Mouse (Mus musculus) right cerebral cortex, postnatal 36 days (tissue): ENCODE measurements around the gene Pirt.

ENCODE experiments used
- DNase-seq, 2 experiments: peaks; one replicate each; pipeline ENCODE4 v3.0.0; 2022; ENCODE audit warnings: low spot score in 2 of 2, mixed read lengths in 1 of 2

The Pirt gene

DNA sequence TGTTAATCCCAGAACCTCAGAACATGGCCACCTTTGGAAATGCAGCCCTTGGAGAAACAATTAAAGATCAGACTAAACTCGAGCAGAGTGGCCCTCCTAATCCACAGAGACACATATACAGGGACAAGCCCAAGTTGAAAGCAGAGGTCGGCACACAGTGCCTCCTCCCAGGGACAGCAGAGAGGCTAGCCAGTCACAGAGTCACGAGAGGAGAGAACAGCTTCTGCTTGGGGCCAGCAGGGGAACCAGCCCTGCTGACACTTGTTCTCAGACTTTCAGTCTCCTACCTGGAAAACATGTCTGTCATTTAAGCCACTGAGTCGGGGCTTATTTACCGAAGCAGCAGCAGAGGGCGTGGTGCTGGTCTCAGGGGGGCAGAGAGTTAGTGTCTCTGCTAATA, 34.7 kb downstream of the Pirt start:
- no peak for DNase-seq

- DNase-seq = no peak
These were observed 35.1 kb downstream of the Pirt start for GRCm38 (mm10) chr11:66946922-66947321.

GRCm38 (mm10) chr11:66956303-66956702, 44.5 kb downstream of the Pirt start, which contains the start of gene Tmem238l:
TSS of gene Tmem238l (plus strand) at chr11:66956638.
- DNase-seq = no peak

- DNase-seq = no peak
These were observed 49.0 kb downstream of the Pirt start for GRCm38 (mm10) chr11:66960797-66961196.

- no peak for DNase-seq
These were observed 49.8 kb downstream of the Pirt start for GRCm38 (mm10) chr11:66961447-66962176.

DNA sequence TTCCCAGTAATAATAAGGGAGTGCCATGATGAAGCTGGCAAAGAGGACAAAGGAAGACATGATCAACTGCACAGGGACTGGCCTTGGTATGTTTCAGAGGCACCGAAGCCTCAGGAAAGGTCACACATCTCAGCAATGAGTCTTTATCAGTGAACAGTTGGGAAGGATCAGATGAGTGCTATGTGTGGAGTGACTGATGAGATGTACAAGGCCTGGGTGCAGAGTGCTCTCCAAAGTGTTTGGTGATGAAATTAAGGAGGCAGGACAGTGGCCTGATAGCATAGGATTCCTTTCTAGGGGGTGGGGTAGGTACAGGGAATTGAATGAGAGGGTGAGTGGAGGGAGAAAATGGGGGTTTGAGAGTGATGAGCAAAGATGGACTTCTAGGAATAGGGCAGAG, 51.7 kb downstream of the Pirt start:
- no peak for DNase-seq

GRCm38 (mm10) chr11:66966500-66967116, 54.8 kb downstream of the Pirt start:
- no peak for DNase-seq

DNA sequence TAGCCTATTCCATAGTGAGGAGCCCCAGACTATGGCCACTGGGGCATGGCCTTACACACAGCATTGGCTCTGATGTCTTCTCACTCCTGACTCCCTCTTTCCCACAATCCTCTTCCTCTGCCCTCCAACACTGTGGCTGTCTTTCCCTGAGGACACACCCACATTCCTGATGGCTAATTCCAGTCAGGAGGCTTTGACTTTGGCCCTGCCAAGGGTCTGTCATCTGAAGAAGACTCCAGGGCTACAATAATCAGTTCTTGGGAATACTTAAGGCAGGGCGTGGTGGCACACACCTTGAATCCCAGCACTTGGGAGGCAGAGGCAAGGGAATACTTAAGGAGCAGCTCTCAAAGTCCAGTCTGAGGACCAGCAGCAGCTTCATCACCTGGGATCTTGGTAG, 56.8 kb downstream of the Pirt start:
- DNase-seq = no peak

DNA sequence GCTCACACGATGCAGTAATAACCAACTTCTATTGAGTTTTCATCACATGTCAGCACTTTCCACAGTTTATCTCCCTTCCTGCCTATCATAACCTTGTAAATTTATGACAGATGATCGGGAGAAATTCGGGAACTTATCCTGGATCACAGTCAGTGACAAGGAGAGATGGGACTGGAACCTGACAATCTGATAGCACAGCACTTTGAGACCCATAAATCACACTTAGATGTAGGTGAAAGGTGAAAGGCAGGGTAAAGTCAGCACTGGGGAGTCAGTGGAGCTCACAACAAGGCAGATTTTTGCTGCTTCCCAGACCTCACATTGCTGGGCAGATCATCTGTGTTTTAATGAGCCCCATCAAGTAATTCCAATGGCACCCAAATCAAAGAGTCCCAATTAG, 61.7 kb downstream of the Pirt start:
- no peak for DNase-seq

GRCm38 (mm10) chr11:66975606-66976330, 64.0 kb downstream of the Pirt start:
- DNase-seq = no peak
